Mouse (Mus musculus): Measurements from ENCODE around the gene Arhgap45. TPM values are rescaled to one million over a fixed set of nuclear protein-coding genes. Genes with fewer than 3 reads are reported as not detected.

Arhgap45 gene
- polyA plus RNA-seq, 1 experiment from 2014 or later, result 56.2 TPM

- peak overlapping the region; percentile 97; the same call in 1 of the 2 replicates for H3K27ac ChIP-seq
- H3K79me2 ChIP-seq (ENCODE audit: inconsistent target), result peaks cover 41% of the 10 kb centered on the region
- peaks cover 29% of the 10 kb centered on the region; the same call in 1 of the 2 replicates for H3K36me3 ChIP-seq (ENCODE audit: inconsistent target)
- no peak overlapping the region for H3K4me3 ChIP-seq (ENCODE audit: inconsistent target)
- 89% methylated on average over 10 of the region's 10 CpGs for whole genome bisulfite sequencing (ENCODE audit: missing documents)
These were observed 870 bp upstream of the Arhgap45 start for GRCm38 (mm10) chr10:80015583-80015982.

- peaks cover 31% of the 10 kb centered on the region; the same call in 1 of the 2 replicates for H3K36me3 ChIP-seq (ENCODE audit: inconsistent target)
- peaks cover 55% of the 10 kb centered on the region for H3K79me2 ChIP-seq (ENCODE audit: inconsistent target)
- peak overlapping the region; percentile 90 for H3K4me3 ChIP-seq (ENCODE audit: inconsistent target)
- H3K27ac ChIP-seq, result peak overlapping the region; percentile 97
- WGBS (ENCODE audit: missing documents), result 0% methylated on average over 10 of the region's 10 CpGs
These were observed 478 bp downstream of the Arhgap45 start for GRCm38 (mm10) chr10:80016931-80017330.

- H3K4me3 ChIP-seq (ENCODE audit: inconsistent target), result peak overlapping the region; percentile 90
- H3K36me3 ChIP-seq (ENCODE audit: inconsistent target), result peaks cover 31% of the 10 kb centered on the region; the same call in 1 of the 2 replicates
- H3K79me2 ChIP-seq (ENCODE audit: inconsistent target), result peaks cover 59% of the 10 kb centered on the region
- WGBS (ENCODE audit: missing documents), result 0% methylated on average over 1 of the region's 3 CpGs
- peak overlapping the region; percentile 97 for H3K27ac ChIP-seq
These were observed 908 bp downstream of the Arhgap45 start for GRCm38 (mm10) chr10:80017361-80017760.

- H3K27ac ChIP-seq, result peak overlapping the region; percentile 97
- 2% methylated on average over 13 of the region's 14 CpGs for WGBS (ENCODE audit: missing documents)
- peaks cover 63% of the 10 kb centered on the region for H3K79me2 ChIP-seq (ENCODE audit: inconsistent target)
- H3K36me3 ChIP-seq (ENCODE audit: inconsistent target), result peaks cover 35% of the 10 kb centered on the region; the same call in 1 of the 2 replicates
- peak overlapping the region; percentile 90 for H3K4me3 ChIP-seq (ENCODE audit: inconsistent target)
These were observed 1.3 kb downstream of the Arhgap45 start for GRCm38 (mm10) chr10:80017771-80018170.

GRCm38 (mm10) chr10:80018739-80019297 is 2.4 kb downstream of the Arhgap45 start:
- 20% methylated on average over 10 of the region's 15 CpGs for WGBS (ENCODE audit: missing documents)
- Histone ChIP-seq H3K27ac (peak overlapping the region; percentile 97), H3K79me2 (ENCODE audit: inconsistent target) (peaks cover 74% of the 10 kb centered on the region), H3K36me3 (ENCODE audit: inconsistent target) (peaks cover 46% of the 10 kb centered on the region; the same call in 1 of the 2 replicates), H3K4me3 (ENCODE audit: inconsistent target) (peak overlapping the region; percentile 90)

- WGBS (ENCODE audit: missing documents), result 89% methylated on average over 19 of the region's 20 CpGs
These were observed 3.1 kb downstream of the Arhgap45 start for GRCm38 (mm10) chr10:80019471-80020131.

GRCm38 (mm10) chr10:80020191-80020590 is 3.7 kb downstream of the Arhgap45 start:
- WGBS (ENCODE audit: missing documents), result 92% methylated on average over 11 of the region's 11 CpGs
- Histone ChIP-seq H3K27ac (no peak overlapping the region), H3K79me2 (ENCODE audit: inconsistent target) (peaks cover 88% of the 10 kb centered on the region), H3K4me3 (ENCODE audit: inconsistent target) (no peak overlapping the region), H3K36me3 (ENCODE audit: inconsistent target) (peaks cover 55% of the 10 kb centered on the region)

More at GRCm38 (mm10) chr10:80019471-80020131, 3.1 kb downstream of the Arhgap45 start:
- H3K79me2 ChIP-seq (ENCODE audit: inconsistent target), result peaks cover 82% of the 10 kb centered on the region
- no peak overlapping the region for H3K4me3 ChIP-seq (ENCODE audit: inconsistent target)
- H3K27ac ChIP-seq, result peak overlapping the region; percentile 97
- peaks cover 49% of the 10 kb centered on the region; the same call in 1 of the 2 replicates for H3K36me3 ChIP-seq (ENCODE audit: inconsistent target)

- WGBS (ENCODE audit: missing documents), result 90% methylated on average over 17 of the region's 18 CpGs
- no peak overlapping the region for H3K4me3 ChIP-seq (ENCODE audit: inconsistent target)
- no peak overlapping the region for H3K27ac ChIP-seq
These were observed 4.3 kb downstream of the Arhgap45 start for GRCm38 (mm10) chr10:80020603-80021319.

GRCm38 (mm10) chr10:80021320-80021641 is 4.8 kb downstream of the Arhgap45 start:
- H3K36me3 ChIP-seq (ENCODE audit: inconsistent target), result peaks cover 66% of the 10 kb centered on the region
- no peak overlapping the region for H3K4me3 ChIP-seq (ENCODE audit: inconsistent target)
- peaks cover 98% of the 10 kb centered on the region for H3K79me2 ChIP-seq (ENCODE audit: inconsistent target)
- H3K27ac ChIP-seq, result no peak overlapping the region
- WGBS (ENCODE audit: missing documents), result 73% methylated on average over 13 of the region's 13 CpGs

More at GRCm38 (mm10) chr10:80020603-80021319, 4.3 kb downstream of the Arhgap45 start:
- H3K79me2 ChIP-seq (ENCODE audit: inconsistent target), result peaks cover 93% of the 10 kb centered on the region
- H3K36me3 ChIP-seq (ENCODE audit: inconsistent target), result peaks cover 61% of the 10 kb centered on the region

- Histone ChIP-seq H3K79me2 (ENCODE audit: inconsistent target) (peaks cover 100% of the 10 kb centered on the region), H3K4me3 (ENCODE audit: inconsistent target) (no peak overlapping the region), H3K36me3 (ENCODE audit: inconsistent target) (peaks cover 75% of the 10 kb centered on the region), H3K27ac (0 out of 2 replicates have a peak overlapping the region, but pooled peaks have one; percentile 4)
- 27% methylated on average over 12 of the region's 12 CpGs for WGBS (ENCODE audit: missing documents)
These were observed 5.7 kb downstream of the Arhgap45 start for GRCm38 (mm10) chr10:80022164-80022563.

- H3K4me3 ChIP-seq (ENCODE audit: inconsistent target), result no peak overlapping the region
- 83% methylated on average over 8 of the region's 8 CpGs for WGBS (ENCODE audit: missing documents)
- H3K36me3 ChIP-seq (ENCODE audit: inconsistent target), result peaks cover 81% of the 10 kb centered on the region
- 0 out of 2 replicates have a peak overlapping the region, but pooled peaks have one; percentile 79 for H3K27ac ChIP-seq
- peaks cover 100% of the 10 kb centered on the region for H3K79me2 ChIP-seq (ENCODE audit: inconsistent target)
These were observed 6.4 kb downstream of the Arhgap45 start for GRCm38 (mm10) chr10:80022806-80023205.

GRCm38 (mm10) chr10:80023758-80024157 is 7.3 kb downstream of the Arhgap45 start:
- H3K27ac ChIP-seq, result peak overlapping the region; percentile 79
- H3K36me3 ChIP-seq (ENCODE audit: inconsistent target), result peaks cover 91% of the 10 kb centered on the region

GRCm38 (mm10) chr10:80024229-80025043 is 8.0 kb downstream of the Arhgap45 start:
- peak overlapping the region; percentile 79 for H3K27ac ChIP-seq
- H3K4me3 ChIP-seq (ENCODE audit: inconsistent target), result no peak overlapping the region
- 50% methylated on average over 15 of the region's 15 CpGs for WGBS (ENCODE audit: missing documents)
- peaks cover 93% of the 10 kb centered on the region for H3K36me3 ChIP-seq (ENCODE audit: inconsistent target)
- H3K79me2 ChIP-seq (ENCODE audit: inconsistent target), result peaks cover 98% of the 10 kb centered on the region

More at GRCm38 (mm10) chr10:80023758-80024157, 7.3 kb downstream of the Arhgap45 start:
- no peak overlapping the region for H3K4me3 ChIP-seq (ENCODE audit: inconsistent target)
- peaks cover 100% of the 10 kb centered on the region for H3K79me2 ChIP-seq (ENCODE audit: inconsistent target)
- WGBS (ENCODE audit: missing documents), result 56% methylated on average over 5 of the region's 5 CpGs

GRCm38 (mm10) chr10:80025044-80025347 is 8.5 kb downstream of the Arhgap45 start:
- Histone ChIP-seq H3K4me3 (ENCODE audit: inconsistent target) (no peak overlapping the region), H3K27ac (peak overlapping the region; percentile 79), H3K36me3 (ENCODE audit: inconsistent target) (peaks cover 93% of the 10 kb centered on the region), H3K79me2 (ENCODE audit: inconsistent target) (peaks cover 93% of the 10 kb centered on the region)
- WGBS (ENCODE audit: missing documents), result 70% methylated on average over 4 of the region's 4 CpGs

All from macrophage (primary cell).